Mouse (Mus musculus): ENCODE data around the gene Bach1. TPM values are rescaled to one million over a fixed set of nuclear protein-coding genes. Genes with fewer than 3 reads are reported as not detected.

The Bach1 gene
- polyA plus RNA-seq, 1 experiment from 2014 or later, result 14.5 TPM

DNA sequence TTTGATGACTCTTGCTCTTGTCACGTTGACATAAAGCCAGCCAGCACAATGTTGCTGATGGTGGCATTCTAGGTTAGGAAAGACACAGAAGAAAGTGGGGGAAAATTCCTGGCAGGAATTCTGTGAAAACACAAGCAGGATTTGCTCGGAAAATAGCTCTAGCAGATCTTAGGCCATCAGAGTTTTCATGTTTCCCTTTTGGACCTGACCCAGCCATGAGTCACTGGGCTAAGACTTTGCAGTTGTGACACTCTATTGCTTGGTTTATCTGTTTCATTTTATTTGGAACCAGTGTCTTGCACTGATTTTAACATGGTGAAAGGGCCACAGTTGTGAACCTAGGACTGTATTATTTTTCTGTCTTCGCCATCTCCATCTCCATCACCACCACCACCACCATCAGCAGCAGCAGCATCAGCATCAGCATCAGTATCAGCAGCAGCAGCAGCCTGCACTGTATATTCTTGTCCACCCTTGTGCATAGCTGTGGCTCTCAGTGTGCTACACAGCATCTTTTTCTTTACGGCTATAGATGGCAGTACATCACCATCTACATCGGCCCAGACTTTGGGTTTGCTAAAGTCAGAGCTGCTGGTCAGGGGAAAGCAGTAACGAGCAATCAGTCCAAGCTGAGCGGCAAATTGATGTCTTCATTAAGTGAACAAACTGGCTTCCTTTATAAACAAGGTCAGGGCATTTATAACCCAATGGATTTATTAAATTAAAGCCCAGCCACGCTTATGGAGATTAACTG lies 46.6 kb downstream of the Bach1 start:
- H3K4me3 ChIP-seq (ENCODE audit: low read depth, low read length), result no peak overlapping the region
- H3K36me3 ChIP-seq (ENCODE audit: control insufficient read depth, insufficient read depth, low read length), result no peaks in the 10 kb centered on the region
- H3K9me3 ChIP-seq (ENCODE audit: control insufficient read depth, low read length), result no peaks in the 10 kb centered on the region
- DNase-seq (ENCODE audit: low spot score), result no peak
- no peaks in the 10 kb centered on the region for H3K27me3 ChIP-seq (replicated peaks; ENCODE audit: control insufficient read depth, insufficient read depth, low read length)
- no peak overlapping the region for H3K27ac ChIP-seq (ENCODE audit: low read depth)
- H3K4me1 ChIP-seq (replicated peaks; ENCODE audit: control insufficient read depth, insufficient read depth, low read length), result no peaks in the 10 kb centered on the region
- no peak for ATAC-seq (replicated peaks; ENCODE audit: low FRiP score, low TSS enrichment, low read depth)
- no peak overlapping the region for H3K9ac ChIP-seq (ENCODE audit: low read length)
- H3K4me2 ChIP-seq (ENCODE audit: low read length), result no peak overlapping the region
- 83% methylated on average over 8 of the region's 8 CpGs for WGBS

- Histone ChIP-seq H3K27me3 (replicated peaks; ENCODE audit: control insufficient read depth, insufficient read depth, low read length) (no peaks in the 10 kb centered on the region), H3K27ac (ENCODE audit: low read depth) (no peak overlapping the region), H3K9ac (ENCODE audit: low read length) (no peak overlapping the region), H3K4me1 (replicated peaks; ENCODE audit: control insufficient read depth, insufficient read depth, low read length) (no peaks in the 10 kb centered on the region), H3K4me2 (ENCODE audit: low read length) (no peak overlapping the region), H3K4me3 (ENCODE audit: low read depth, low read length) (no peak overlapping the region), H3K36me3 (ENCODE audit: control insufficient read depth, insufficient read depth, low read length) (no peaks in the 10 kb centered on the region), H3K9me3 (ENCODE audit: control insufficient read depth, low read length) (no peaks in the 10 kb centered on the region)
- 20% methylated on average over 5 of the region's 5 CpGs for WGBS
- ATAC-seq (replicated peaks; ENCODE audit: low FRiP score, low TSS enrichment, low read depth), result no peak
- peak; percentile 90 for DNase-seq (ENCODE audit: low spot score)
These were observed 48.0 kb downstream of the Bach1 start for GRCm38 (mm10) chr16:87746728-87747127.

DNA sequence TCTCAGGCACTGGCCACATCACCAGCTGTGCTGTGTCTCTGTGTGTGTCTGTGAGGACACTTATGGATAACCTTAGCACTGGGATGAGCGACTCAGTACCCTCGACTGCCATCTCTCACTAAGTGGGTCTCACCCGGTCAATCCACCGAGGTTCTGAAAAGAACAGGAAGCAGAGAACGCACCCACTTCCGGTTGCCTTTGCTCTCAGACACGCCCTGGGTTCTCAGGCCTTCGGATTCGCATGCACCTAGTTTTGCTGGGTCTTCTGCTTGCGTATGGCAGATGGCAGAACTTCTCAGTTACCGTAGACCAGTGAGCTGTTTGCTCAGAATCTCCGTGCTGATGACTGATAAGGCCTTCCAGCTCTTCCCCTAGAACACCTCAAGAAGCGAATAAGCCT lies 52.5 kb downstream of the Bach1 start:
- Histone ChIP-seq H3K9me3 (ENCODE audit: control insufficient read depth, low read length) (no peaks in the 10 kb centered on the region), H3K4me3 (ENCODE audit: low read depth, low read length) (no peak overlapping the region), H3K36me3 (ENCODE audit: control insufficient read depth, insufficient read depth, low read length) (no peaks in the 10 kb centered on the region), H3K4me2 (ENCODE audit: low read length) (no peak overlapping the region), H3K4me1 (replicated peaks; ENCODE audit: control insufficient read depth, insufficient read depth, low read length) (no peaks in the 10 kb centered on the region), H3K27me3 (replicated peaks; ENCODE audit: control insufficient read depth, insufficient read depth, low read length) (no peaks in the 10 kb centered on the region), H3K9ac (ENCODE audit: low read length) (no peak overlapping the region), H3K27ac (ENCODE audit: low read depth) (no peak overlapping the region)
- 89% methylated on average over 13 of the region's 13 CpGs for whole genome bisulfite sequencing
- ATAC-seq (replicated peaks; ENCODE audit: low FRiP score, low TSS enrichment, low read depth) (no peak), DNase-seq (ENCODE audit: low spot score) (no peak)

DNA sequence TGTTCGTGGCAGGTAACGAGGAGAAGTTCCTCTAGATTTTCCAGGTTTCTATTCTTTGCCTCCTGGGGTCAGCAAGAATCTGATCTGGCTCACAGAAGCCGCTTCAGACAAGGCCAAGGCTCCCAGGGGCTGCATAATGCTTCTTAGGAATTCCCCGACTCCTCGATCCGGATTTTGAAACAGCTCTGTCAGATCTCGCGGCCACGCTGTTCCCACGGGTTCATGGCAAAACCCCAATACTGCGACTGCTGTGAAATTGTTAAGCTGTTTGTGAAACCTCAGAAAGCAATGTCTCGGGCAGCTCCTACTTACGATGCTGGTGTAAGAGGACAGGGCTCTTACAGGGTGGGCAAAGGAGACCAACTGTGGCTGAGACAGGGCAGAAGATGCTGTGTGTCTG lies 53.7 kb downstream of the Bach1 start:
- no peak overlapping the region for H3K9ac ChIP-seq (ENCODE audit: low read length)
- H3K9me3 ChIP-seq (ENCODE audit: control insufficient read depth, low read length), result no peaks in the 10 kb centered on the region
- 75% methylated on average over 13 of the region's 13 CpGs for WGBS
- no peaks in the 10 kb centered on the region for H3K27me3 ChIP-seq (replicated peaks; ENCODE audit: control insufficient read depth, insufficient read depth, low read length)
- ATAC-seq (replicated peaks; ENCODE audit: low FRiP score, low TSS enrichment, low read depth) (no peak), DNase-seq (ENCODE audit: low spot score) (no peak)
- H3K4me2 ChIP-seq (ENCODE audit: low read length), result no peak overlapping the region
- no peaks in the 10 kb centered on the region for H3K4me1 ChIP-seq (replicated peaks; ENCODE audit: control insufficient read depth, insufficient read depth, low read length)
- no peak overlapping the region for H3K4me3 ChIP-seq (ENCODE audit: low read depth, low read length)
- no peak overlapping the region for H3K27ac ChIP-seq (ENCODE audit: low read depth)
- H3K36me3 ChIP-seq (ENCODE audit: control insufficient read depth, insufficient read depth, low read length), result no peaks in the 10 kb centered on the region

DNA sequence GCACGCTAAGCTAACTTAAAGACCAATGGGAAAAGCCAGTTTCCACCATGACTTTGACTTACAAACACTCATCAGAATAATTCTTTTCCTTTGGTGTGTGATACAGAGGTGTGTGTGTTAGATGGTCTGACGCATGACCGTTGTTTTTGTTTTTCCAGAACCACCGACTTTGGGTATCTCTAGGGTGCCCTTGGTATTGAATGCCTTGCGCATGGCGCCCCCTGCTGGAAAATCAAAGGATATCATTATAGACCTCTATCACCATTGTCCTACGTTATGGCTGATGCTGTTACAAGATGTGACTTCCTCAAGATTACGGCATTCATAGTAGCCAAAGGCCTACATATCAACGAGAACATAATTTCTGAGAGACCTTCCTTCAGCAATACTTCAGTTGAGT lies 56.1 kb downstream of the Bach1 start:
- Histone ChIP-seq H3K27ac (ENCODE audit: low read depth) (no peak overlapping the region), H3K4me2 (ENCODE audit: low read length) (no peak overlapping the region), H3K4me1 (replicated peaks; ENCODE audit: control insufficient read depth, insufficient read depth, low read length) (no peaks in the 10 kb centered on the region), H3K9me3 (ENCODE audit: control insufficient read depth, low read length) (no peaks in the 10 kb centered on the region), H3K9ac (ENCODE audit: low read length) (no peak overlapping the region), H3K4me3 (ENCODE audit: low read depth, low read length) (no peak overlapping the region), H3K27me3 (replicated peaks; ENCODE audit: control insufficient read depth, insufficient read depth, low read length) (no peaks in the 10 kb centered on the region), H3K36me3 (ENCODE audit: control insufficient read depth, insufficient read depth, low read length) (no peaks in the 10 kb centered on the region)
- WGBS, result 63% methylated on average over 9 of the region's 9 CpGs
- ATAC-seq (replicated peaks; ENCODE audit: low FRiP score, low TSS enrichment, low read depth) (0 out of 2 replicates have a peak, but pooled peaks have one; percentile 32), DNase-seq (ENCODE audit: low spot score) (peak; percentile 67)

- no peak overlapping the region for H3K27ac ChIP-seq (ENCODE audit: low read depth)
- no peak overlapping the region for H3K4me2 ChIP-seq (ENCODE audit: low read length)
- ATAC-seq (replicated peaks; ENCODE audit: low FRiP score, low TSS enrichment, low read depth) (no peak), DNase-seq (ENCODE audit: low spot score) (no peak)
- no peaks in the 10 kb centered on the region for H3K27me3 ChIP-seq (replicated peaks; ENCODE audit: control insufficient read depth, insufficient read depth, low read length)
- WGBS, result 73% methylated on average over 3 of the region's 3 CpGs
- no peaks in the 10 kb centered on the region for H3K36me3 ChIP-seq (ENCODE audit: control insufficient read depth, insufficient read depth, low read length)
- no peak overlapping the region for H3K4me3 ChIP-seq (ENCODE audit: low read depth, low read length)
- no peaks in the 10 kb centered on the region for H3K9me3 ChIP-seq (ENCODE audit: control insufficient read depth, low read length)
- H3K4me1 ChIP-seq (replicated peaks; ENCODE audit: control insufficient read depth, insufficient read depth, low read length), result no peaks in the 10 kb centered on the region
- no peak overlapping the region for H3K9ac ChIP-seq (ENCODE audit: low read length)
These were observed 57.2 kb downstream of the Bach1 start for GRCm38 (mm10) chr16:87755915-87756314.

GRCm38 (mm10) chr16:87758016-87758415 lies 59.3 kb downstream of the Bach1 start:
- Histone ChIP-seq H3K27me3 (replicated peaks; ENCODE audit: control insufficient read depth, insufficient read depth, low read length) (no peaks in the 10 kb centered on the region), H3K9ac (ENCODE audit: low read length) (no peak overlapping the region), H3K4me3 (ENCODE audit: low read depth, low read length) (no peak overlapping the region), H3K27ac (ENCODE audit: low read depth) (no peak overlapping the region), H3K4me2 (ENCODE audit: low read length) (no peak overlapping the region), H3K4me1 (replicated peaks; ENCODE audit: control insufficient read depth, insufficient read depth, low read length) (no peaks in the 10 kb centered on the region), H3K36me3 (ENCODE audit: control insufficient read depth, insufficient read depth, low read length) (no peaks in the 10 kb centered on the region), H3K9me3 (ENCODE audit: control insufficient read depth, low read length) (no peaks in the 10 kb centered on the region)
- 90% methylated on average over 11 of the region's 11 CpGs for WGBS
- no peak for DNase-seq (ENCODE audit: low spot score)
- ATAC-seq (replicated peaks; ENCODE audit: low FRiP score, low TSS enrichment, low read depth), result 0 out of 2 replicates have a peak, but pooled peaks have one; percentile 15

DNA sequence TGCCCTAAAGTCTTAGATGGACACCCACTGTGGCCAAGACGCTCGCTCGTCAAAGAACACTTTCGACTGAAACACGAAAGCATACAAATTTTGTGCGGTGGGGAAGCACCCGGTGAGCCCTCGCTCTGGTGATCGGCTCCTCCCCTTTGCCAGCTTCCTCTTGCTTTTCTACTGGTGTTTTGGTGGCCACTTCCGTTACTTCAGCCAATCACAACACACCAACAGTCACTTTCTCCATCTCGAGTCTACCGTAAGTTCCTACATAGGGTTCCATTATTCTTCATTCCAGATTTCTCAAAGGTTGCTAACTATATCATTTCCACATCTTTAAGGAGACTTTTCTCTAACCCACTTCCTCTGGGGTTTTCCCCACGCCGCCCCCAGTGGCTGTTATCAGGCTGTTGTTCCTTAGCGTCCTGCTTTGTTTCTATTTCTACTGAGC lies 65.9 kb downstream of the Bach1 start:
- Histone ChIP-seq H3K4me1 (replicated peaks; ENCODE audit: control insufficient read depth, insufficient read depth, low read length) (0 out of 2 replicates have a peak, but pooled peaks cover 2% of the 10 kb centered on the region), H3K4me3 (ENCODE audit: low read depth, low read length) (no peak overlapping the region), H3K27ac (ENCODE audit: low read depth) (no peak overlapping the region), H3K36me3 (ENCODE audit: control insufficient read depth, insufficient read depth, low read length) (no peaks in the 10 kb centered on the region), H3K27me3 (replicated peaks; ENCODE audit: control insufficient read depth, insufficient read depth, low read length) (no peaks in the 10 kb centered on the region), H3K9me3 (ENCODE audit: control insufficient read depth, low read length) (no peaks in the 10 kb centered on the region), H3K9ac (ENCODE audit: low read length) (no peak overlapping the region), H3K4me2 (ENCODE audit: low read length) (no peak overlapping the region)
- ATAC-seq (replicated peaks; ENCODE audit: low FRiP score, low TSS enrichment, low read depth) (no peak), DNase-seq (ENCODE audit: low spot score) (no peak)
- WGBS, result 91% methylated on average over 15 of the region's 15 CpGs

DNA sequence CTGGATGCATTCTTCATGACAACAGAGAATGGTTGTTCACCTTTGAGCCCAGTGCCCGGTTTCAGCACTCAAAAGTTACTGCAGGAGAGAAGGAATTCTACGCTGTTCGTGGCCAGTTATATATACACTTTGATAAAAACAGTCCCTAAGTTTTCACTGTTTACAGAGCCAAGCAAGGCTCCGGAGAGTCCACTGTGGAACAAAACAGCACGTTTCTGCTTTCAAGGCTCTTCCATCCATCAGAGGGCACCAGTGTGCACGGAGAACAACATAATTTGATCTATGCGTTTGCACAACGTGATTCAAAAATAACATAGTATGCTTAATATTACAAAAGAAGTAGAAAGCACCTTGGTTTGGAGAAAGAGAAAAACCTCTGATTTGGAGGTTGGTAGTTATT lies 67.2 kb downstream of the Bach1 start:
- Histone ChIP-seq H3K27me3 (replicated peaks; ENCODE audit: control insufficient read depth, insufficient read depth, low read length) (no peaks in the 10 kb centered on the region), H3K27ac (ENCODE audit: low read depth) (no peak overlapping the region), H3K4me3 (ENCODE audit: low read depth, low read length) (no peak overlapping the region), H3K9me3 (ENCODE audit: control insufficient read depth, low read length) (no peaks in the 10 kb centered on the region), H3K36me3 (ENCODE audit: control insufficient read depth, insufficient read depth, low read length) (no peaks in the 10 kb centered on the region), H3K4me2 (ENCODE audit: low read length) (no peak overlapping the region), H3K4me1 (replicated peaks; ENCODE audit: control insufficient read depth, insufficient read depth, low read length) (0 out of 2 replicates have a peak, but pooled peaks cover 2% of the 10 kb centered on the region), H3K9ac (ENCODE audit: low read length) (no peak overlapping the region)
- DNase-seq (ENCODE audit: low spot score) (no peak), ATAC-seq (replicated peaks; ENCODE audit: low FRiP score, low TSS enrichment, low read depth) (no peak)
- 29% methylated on average over 8 of the region's 8 CpGs for WGBS
